Comparison of ENCODE assay signal across 8 mouse cellular contexts in genomic region chr9:53705992-53706696, GRCm38 (mm10). TPM values are rescaled to one million over a fixed set of nuclear protein-coding genes. Genes with fewer than 3 reads are reported as not detected.
DNase-seq lines count a peak whose midpoint lies in the region; ATAC-seq lines count a peak whose summit lies in the region.

TSS of gene Rab39 (minus strand) at chr9:53706232.

- peak; percentile 96 for ATAC-seq in intestine, embryonic 15.5 days

- DNase-seq in adrenal gland, adult 2 months, result peak; percentile 76
- DNase-seq in embryo, embryonic 11 days, result peak; percentile 93
- DNase-seq in gastrocnemius, postnatal 25 days, result peak; percentile 61
- peak; percentile 73 to 84 for DNase-seq in left cerebral cortex, postnatal 25 days (ENCODE audit: low spot score in 2 of 2)
- peak; percentile 93 for DNase-seq in mesoderm, embryonic 11.5 days (ENCODE audit: low read depth, low spot score)
- DNase-seq in right cerebral cortex, postnatal 25 days, result peak; percentile 72
- peak; percentile 93 for DNase-seq in yolk sac, embryonic 10.5 days (ENCODE audit: low spot score)

- H3K36me3 ChIP-seq in intestine, embryonic 15.5 days, result no peaks in the 10 kb centered on the region

- intact Hi-C loops in left cerebral cortex, postnatal 25 days (cut with DNase I), result no loop called here

- peak within 1 kb of the TSS; percentile 93 for H3K4me2 ChIP-seq in intestine, embryonic 15.5 days (replicated peaks)

- no peaks in the 10 kb centered on the region for H3K27me3 ChIP-seq in intestine, embryonic 15.5 days (replicated peaks)

- peak within 1 kb of the TSS; percentile 46 for H3K4me3 ChIP-seq in intestine, embryonic 15.5 days (replicated peaks)

- H3K4me1 ChIP-seq in intestine, embryonic 15.5 days (replicated peaks), result peaks cover 7% of the 10 kb centered on the region; the same call in 1 of the 2 replicates

- H3K9me3 ChIP-seq in intestine, embryonic 15.5 days, result no peaks in the 10 kb centered on the region

- H3K27ac ChIP-seq in intestine, embryonic 15.5 days, result no peak within 1 kb of the TSS

- 0 out of 2 replicates have a peak within 1 kb of the TSS, but pooled peaks have one; percentile 10 for H3K9ac ChIP-seq in intestine, embryonic 15.5 days

- under 1% methylated on average over 49 of the region's 49 CpGs for WGBS in intestine, embryonic 15.5 days

RNA-seq across cellular contexts. Expression of gene Rab39, which starts in this region (rescaled TPM):
- 1 to 10 TPM in 1 of 2 experiments, under 1 TPM in 1; 0.43 to 1.1 TPM for total RNA-seq in adrenal gland, adult 2 months (2021)
- polyA plus RNA-seq in adrenal gland, adult 2 months (2012; rRNA removed), result 0.12 and 0.19 TPM in 2 replicates
- not detected for total RNA-seq in gastrocnemius, postnatal 25 days (2021)
- polyA plus RNA-seq in intestine, embryonic 15.5 days (2015; fragmentation: Nextera tagmentation; extraction: Ambion mirVana), result 0.32 and 0.78 TPM in 2 replicates
- total RNA-seq in left cerebral cortex, postnatal 25 days (2021), result 1 to 10 TPM; 1.3 to 1.6 TPM

Comparison
In these comparisons a context has a peak if more than half of its experiments do, and no peak if none do; other contexts are left out.
1. Peak in DNase-seq in gastrocnemius, postnatal 25 days; RNA of the gene not detected or under 1 TPM.
2. Peak in ATAC-seq, H3K4me3 ChIP-seq, H3K9ac ChIP-seq and H3K4me2 ChIP-seq in intestine, embryonic 15.5 days; RNA of the gene not detected or under 1 TPM.